In genomic region chr1:80427946-80428345, GRCm38 (mm10) we compare ENCODE assay signal across 33 mouse cellular contexts. TPM values are rescaled to one million over a fixed set of nuclear protein-coding genes. Genes with fewer than 3 reads are reported as not detected.
A peak's percentile ranks its signal among the peaks of the same experiment; 100 is the strongest.
DNase-seq lines count a peak whose midpoint lies in the region; ATAC-seq lines count a peak whose summit lies in the region.
"Had no signal": no experiment of that assay in that cellular context is flagged by ENCODE, and none has a peak within 500 bp of the region (broad histone marks: within the 10 kb centered on the region; RNA-seq: fewer than 3 reads in every experiment).

No protein-coding gene starts in this region.

- H3K4me2 ChIP-seq in liver, embryonic 11.5 days: no peak overlapping the region
- no peak overlapping the region for H3K4me2 ChIP-seq in liver, embryonic 12.5 days
- H3K4me2 ChIP-seq in liver, embryonic 16.5 days (ENCODE audit: low read depth, low read length): peak overlapping the region; percentile 15; the same call in 1 of the 2 replicates
- H3K4me2 ChIP-seq: embryonic facial prominence, embryonic 12.5 days; embryonic facial prominence, embryonic 15.5 days; heart, embryonic 13.5 days; hindbrain, embryonic 14.5 days had no signal

- no peaks in the 10 kb centered on the region for H3K4me1 ChIP-seq in liver, embryonic 11.5 days (replicated peaks; ENCODE audit: control insufficient read depth, insufficient read depth, low read length)
- no peaks in the 10 kb centered on the region for H3K4me1 ChIP-seq in liver, embryonic 12.5 days
- no peaks in the 10 kb centered on the region for H3K4me1 ChIP-seq in liver, embryonic 16.5 days (ENCODE audit: control insufficient read depth, low read depth, low read length)
- H3K4me1 ChIP-seq: embryonic facial prominence, embryonic 12.5 days; embryonic facial prominence, embryonic 15.5 days; heart, embryonic 13.5 days had no signal

- ATAC-seq in liver, embryonic 11.5 days (replicated peaks; ENCODE audit: low FRiP score): peak; percentile 71
- peak; percentile 35; the same call in 1 of the 2 replicates for ATAC-seq in liver, embryonic 12.5 days
- ATAC-seq in liver, embryonic 16.5 days (ENCODE audit: low read depth): peak; percentile 74
- ATAC-seq: CD4-positive, CD25-positive, alpha-beta regulatory T cell, adult 4 months; forebrain, embryonic 14.5 days; forebrain, postnatal 0 days; inflammation-experienced regulatory T-cells, adult 6 months; intestine, embryonic 16.5 days had no signal

- H3K9me3 ChIP-seq in liver, embryonic 11.5 days (ENCODE audit: control insufficient read depth, low read length): no peaks in the 10 kb centered on the region
- H3K9me3 ChIP-seq in liver, embryonic 12.5 days (replicated peaks): no peaks in the 10 kb centered on the region
- H3K9me3 ChIP-seq in liver, embryonic 16.5 days (replicated peaks; ENCODE audit: control insufficient read depth, low read length): no peaks in the 10 kb centered on the region
- H3K9me3 ChIP-seq: embryonic facial prominence, embryonic 12.5 days; embryonic facial prominence, embryonic 15.5 days; heart, embryonic 13.5 days had no signal

- no peaks in the 10 kb centered on the region for H3K36me3 ChIP-seq in liver, embryonic 11.5 days (ENCODE audit: control insufficient read depth, insufficient read depth, low read length)
- H3K36me3 ChIP-seq in liver, embryonic 12.5 days: no peaks in the 10 kb centered on the region
- no peaks in the 10 kb centered on the region for H3K36me3 ChIP-seq in liver, embryonic 16.5 days (ENCODE audit: control insufficient read depth, insufficient read depth)
- H3K36me3 ChIP-seq: embryonic facial prominence, embryonic 12.5 days; embryonic facial prominence, embryonic 15.5 days; heart, embryonic 13.5 days had no signal

- H3K9ac ChIP-seq in liver, embryonic 11.5 days (ENCODE audit: low read depth, low read length): no peak overlapping the region
- no peak overlapping the region for H3K9ac ChIP-seq in liver, embryonic 12.5 days
- H3K9ac ChIP-seq in liver, embryonic 16.5 days (ENCODE audit: low read depth, low read length): no peak overlapping the region
- H3K9ac ChIP-seq: embryonic facial prominence, embryonic 12.5 days; embryonic facial prominence, embryonic 15.5 days; forebrain, postnatal 0 days; heart, embryonic 13.5 days; hindbrain, embryonic 14.5 days had no signal

- H3K4me3 ChIP-seq in liver, embryonic 11.5 days (ENCODE audit: low read depth, low read length): no peak overlapping the region
- H3K4me3 ChIP-seq in liver, embryonic 12.5 days: no peak overlapping the region
- H3K4me3 ChIP-seq in liver, embryonic 16.5 days (ENCODE audit: low read depth, low read length): no peak overlapping the region
- H3K4me3 ChIP-seq: embryonic facial prominence, embryonic 12.5 days; embryonic facial prominence, embryonic 15.5 days; heart, embryonic 13.5 days had no signal

- H3K27me3 ChIP-seq in liver, embryonic 11.5 days (replicated peaks; ENCODE audit: control insufficient read depth, insufficient read depth, low read length): no peaks in the 10 kb centered on the region
- H3K27me3 ChIP-seq in liver, embryonic 12.5 days (replicated peaks): no peaks in the 10 kb centered on the region
- no peaks in the 10 kb centered on the region for H3K27me3 ChIP-seq in liver, embryonic 16.5 days (ENCODE audit: control insufficient read depth, insufficient read depth, low read depth, low read length)
- H3K27me3 ChIP-seq: embryonic facial prominence, embryonic 12.5 days; embryonic facial prominence, embryonic 15.5 days; heart, embryonic 13.5 days had no signal

- 47% methylated on average over 1 of the region's 1 CpGs for WGBS in liver, embryonic 11.5 days
- WGBS in liver, embryonic 12.5 days (ENCODE audit: insufficient replicate concordance): 41% methylated on average over 1 of the region's 1 CpGs
- 28% methylated on average over 1 of the region's 1 CpGs for WGBS in liver, embryonic 16.5 days (ENCODE audit: insufficient replicate concordance)

- peak; percentile 21 for DNase-seq in cerebellum, adult 8-10 months
- DNase-seq in cerebellum, adult 11 months: no peak
- DNase-seq in liver, embryonic 11.5 days (ENCODE audit: low spot score): no peak
- no peak for DNase-seq in adrenal gland, postnatal 36 days
- DNase-seq in layer of hippocampus, postnatal 36 days: no peak
- DNase-seq: adrenal gland, adult 2 months; adrenal gland, postnatal 14 days; forebrain, postnatal 0 days; gastrocnemius, postnatal 25 days; heart, adult 18-20 months; heart, postnatal 14 days; heart, postnatal 4 days had no signal

- no peak overlapping the region for H3K27ac ChIP-seq in liver, embryonic 11.5 days (ENCODE audit: low read depth, low read length)
- H3K27ac ChIP-seq in liver, embryonic 12.5 days: no peak overlapping the region
- H3K27ac ChIP-seq in liver, embryonic 16.5 days (ENCODE audit: low read length): no peak overlapping the region
- H3K27ac ChIP-seq: embryonic facial prominence, embryonic 12.5 days; embryonic facial prominence, embryonic 15.5 days; heart, embryonic 13.5 days; hindbrain, embryonic 14.5 days; hindbrain, postnatal 0 days had no signal

RNA-seq across cellular contexts. Expression of gene Gm45261, which starts 33.3 kb away (rescaled TPM):
- polyA plus RNA-seq in liver, embryonic 11.5 days (2014; fragmentation: Nextera tagmentation; extraction: Ambion mirVana): not detected in 2 replicates
- polyA plus RNA-seq in liver, embryonic 12.5 days (2016; fragmentation: Nextera tagmentation; extraction: Ambion mirVana): not detected in 2 replicates
- polyA plus RNA-seq in liver, embryonic 16.5 days (2015; fragmentation: Nextera tagmentation; extraction: Ambion mirVana): not detected in 2 replicates
- total RNA-seq in adrenal gland, postnatal 36 days (2021): not detected
- not detected for total RNA-seq in layer of hippocampus, postnatal 36 days (2021)
- total RNA-seq: adrenal gland, adult 2 months; adrenal gland, postnatal 14 days; common myeloid progenitor, adult 5-6 weeks; forebrain, postnatal 0 days; gastrocnemius, adult 8-10 months; gastrocnemius, postnatal 25 days; heart, adult 18-20 months; heart, postnatal 14 days; heart, postnatal 4 days; hindbrain, postnatal 0 days; MEL had no signal
- polyA plus RNA-seq: adrenal gland, adult 2 months; brain, embryonic 14.5 days; C2C12; CD4-positive, CD25-positive, alpha-beta regulatory T cell, adult 4 months; embryonic facial prominence, embryonic 12.5 days; embryonic facial prominence, embryonic 15.5 days; forebrain, embryonic 11.5 days; forebrain, embryonic 14.5 days; forebrain, postnatal 0 days; frontal cortex, adult 2 months; gonadal fat pad, adult 2 months; heart, embryonic 13.5 days; heart, embryonic 16.5 days; hindbrain, embryonic 11.5 days; hindbrain, embryonic 14.5 days; hindbrain, postnatal 0 days; inflammation-experienced regulatory T-cells, adult 6 months; intestine, embryonic 16.5 days had no signal
